Mouse (Mus musculus): ENCODE data around the gene Lpp.

Lpp gene

DNA sequence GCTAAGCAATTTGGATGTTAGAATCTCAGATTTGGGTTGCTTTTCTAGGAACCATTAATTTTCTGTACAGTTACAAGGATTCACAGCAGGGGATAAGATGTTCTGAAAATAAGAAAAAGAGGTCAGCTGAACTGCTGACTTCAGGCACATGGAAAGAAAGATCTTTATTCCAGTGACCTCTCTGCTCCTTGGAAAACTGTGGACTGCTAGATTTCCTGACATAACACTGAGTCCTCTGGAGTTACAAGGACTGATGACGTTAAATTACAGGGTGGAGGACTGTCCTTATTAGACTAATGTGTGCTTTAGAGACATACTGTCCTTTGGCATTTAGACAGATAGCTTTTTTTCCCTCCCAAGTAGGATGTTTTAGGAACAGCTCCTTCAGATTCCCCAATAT is 77.3 kb downstream of the Lpp start:
- DNase-seq (ENCODE audit: low spot score in 2 of 2): no peak

DNA sequence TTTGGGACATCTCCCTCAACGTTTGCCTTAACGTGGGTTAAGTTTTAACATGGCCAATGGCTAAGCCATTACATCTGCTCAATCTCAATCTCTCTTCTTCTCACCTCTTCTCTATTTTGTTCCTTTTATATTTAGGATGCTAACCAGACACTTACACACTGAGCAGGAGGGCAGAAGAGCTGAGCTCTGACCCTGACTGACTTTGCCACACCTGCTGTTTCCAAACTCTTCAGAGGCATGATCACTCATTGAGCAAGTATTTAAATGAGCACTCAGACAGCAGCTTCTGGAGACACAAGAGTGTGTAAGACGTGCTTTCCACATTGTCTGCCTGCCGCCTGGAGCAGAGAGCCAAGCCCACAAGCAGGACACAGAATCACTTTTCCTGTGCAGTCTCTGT is 77.7 kb downstream of the Lpp start:
- DNase-seq (ENCODE audit: low spot score in 2 of 2): no peak

DNA sequence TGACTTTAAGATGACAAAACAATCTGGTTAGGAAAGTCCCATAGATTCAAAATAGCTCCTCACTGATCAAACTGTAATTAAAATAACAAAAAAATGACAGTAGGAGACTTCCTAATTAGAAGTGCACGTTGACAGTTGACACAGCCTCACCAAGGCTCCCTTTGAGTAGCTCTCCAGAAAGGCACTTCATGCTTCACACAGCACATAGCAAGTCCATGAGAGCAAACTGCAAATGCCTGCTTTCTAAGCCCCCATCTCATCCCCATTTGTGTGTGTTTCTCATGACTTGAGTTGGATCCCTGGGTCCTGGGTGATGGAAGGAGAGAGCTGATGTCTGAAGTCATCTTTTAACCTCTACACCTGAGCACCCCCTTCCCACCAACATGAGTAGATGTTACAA is 78.5 kb downstream of the Lpp start:
- DNase-seq (ENCODE audit: low spot score in 2 of 2): no peak

GRCm38 (mm10) chr16:24473966-24474365 is 80.7 kb downstream of the Lpp start:
- DNase-seq (ENCODE audit: low spot score in 2 of 2): no peak

DNA sequence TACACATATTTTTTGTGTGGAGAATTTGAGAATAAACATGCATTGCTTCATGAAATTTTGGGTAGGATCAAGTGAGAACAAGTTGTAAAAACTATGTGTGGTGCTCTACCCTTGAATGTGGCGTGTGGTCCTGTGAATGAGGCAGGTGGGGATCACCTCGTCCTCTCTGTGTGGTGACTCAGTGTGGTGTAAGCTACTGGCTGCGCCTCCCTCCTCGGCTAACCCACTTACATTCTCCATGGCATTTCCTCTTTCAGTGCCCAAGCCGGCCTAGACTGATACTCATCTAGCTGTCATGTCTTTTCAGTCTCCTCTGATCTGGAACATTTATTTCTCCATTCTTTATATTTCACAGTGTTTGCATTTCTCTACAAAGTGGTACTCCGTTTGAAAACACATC is 81.5 kb downstream of the Lpp start:
- DNase-seq (ENCODE audit: low spot score in 2 of 2): no peak

DNA sequence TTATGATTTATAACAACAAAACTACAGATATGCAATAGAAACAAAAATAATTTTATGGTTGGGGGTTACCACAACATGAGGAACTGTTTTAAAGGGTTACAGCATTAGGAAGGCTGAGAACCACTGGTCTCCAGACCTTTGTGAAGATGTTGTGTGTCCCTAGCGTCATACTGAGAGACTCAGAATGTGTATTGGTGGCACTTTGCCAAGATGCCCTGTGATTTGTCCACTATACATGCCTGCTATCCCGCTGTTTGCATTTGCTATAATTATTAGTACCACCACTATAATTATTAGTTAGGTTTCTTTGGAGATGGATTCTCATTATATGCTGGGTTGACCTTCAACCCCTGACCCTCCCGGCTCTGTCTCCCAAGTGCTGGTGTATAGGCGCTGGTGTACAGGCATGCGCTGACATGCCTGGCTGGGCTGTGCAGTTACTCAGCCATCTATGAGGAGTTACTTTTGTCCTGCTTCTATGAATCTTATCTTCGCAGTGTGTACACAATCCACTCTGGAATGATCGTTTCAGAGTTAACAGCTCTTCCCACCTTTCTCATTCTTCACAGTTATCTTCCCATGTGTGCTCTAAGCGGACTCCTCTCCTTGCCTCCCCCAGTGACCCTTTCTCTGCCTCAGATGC is 82.1 kb downstream of the Lpp start:
- DNase-seq (ENCODE audit: low spot score in 2 of 2): no peak

DNA sequence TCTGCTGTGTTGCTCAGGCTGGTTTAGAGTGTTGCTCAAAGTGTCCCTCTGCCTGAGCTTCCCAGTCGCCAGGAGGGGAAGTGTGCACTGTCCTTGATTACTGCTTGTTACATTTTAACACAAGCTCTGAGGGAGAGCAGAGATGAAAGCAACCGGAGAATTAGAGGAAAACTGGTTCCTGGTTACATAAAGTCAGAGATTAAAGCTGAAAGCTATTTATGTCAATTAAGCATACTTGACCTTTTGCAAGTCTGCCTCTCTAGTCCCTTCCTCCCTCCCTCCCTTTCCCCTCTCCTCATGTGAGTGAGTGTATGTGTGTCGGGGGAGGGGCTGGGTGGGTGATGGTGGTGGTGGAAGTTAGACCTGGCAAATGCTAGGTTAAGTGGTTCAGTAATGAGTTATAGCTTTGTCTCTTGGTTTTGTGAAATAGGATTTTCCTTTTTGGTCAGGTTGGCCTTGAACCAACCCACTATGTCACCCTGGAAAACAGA is 83.6 kb downstream of the Lpp start:
- no peak for DNase-seq (ENCODE audit: low spot score in 2 of 2)

GRCm38 (mm10) chr16:24478006-24478405 is 84.7 kb downstream of the Lpp start:
- no peak for DNase-seq (ENCODE audit: low spot score in 2 of 2)

DNA sequence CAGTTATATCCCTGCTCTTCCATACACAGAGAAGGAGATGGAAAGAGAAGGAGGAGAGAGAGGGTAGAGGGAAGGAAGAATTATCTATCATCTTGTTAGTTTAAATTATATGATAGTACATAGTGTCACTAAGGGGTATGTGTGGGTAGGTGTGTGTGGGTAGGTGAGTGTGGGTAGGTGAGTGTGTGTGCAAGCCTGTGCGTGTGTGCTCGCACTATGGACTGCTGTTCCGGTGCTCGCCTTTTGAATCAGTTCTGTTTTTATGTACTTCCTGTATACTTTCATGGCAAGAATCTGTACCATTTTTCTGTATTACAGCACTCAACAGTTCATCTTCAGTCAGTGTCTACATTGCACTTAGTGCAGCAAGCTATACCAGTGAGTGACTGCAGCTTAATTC is 85.5 kb downstream of the Lpp start:
- DNase-seq (ENCODE audit: low spot score in 2 of 2): no peak

GRCm38 (mm10) chr16:24482648-24483047 is 89.3 kb downstream of the Lpp start:
- DNase-seq (ENCODE audit: low spot score in 2 of 2): no peak

DNA sequence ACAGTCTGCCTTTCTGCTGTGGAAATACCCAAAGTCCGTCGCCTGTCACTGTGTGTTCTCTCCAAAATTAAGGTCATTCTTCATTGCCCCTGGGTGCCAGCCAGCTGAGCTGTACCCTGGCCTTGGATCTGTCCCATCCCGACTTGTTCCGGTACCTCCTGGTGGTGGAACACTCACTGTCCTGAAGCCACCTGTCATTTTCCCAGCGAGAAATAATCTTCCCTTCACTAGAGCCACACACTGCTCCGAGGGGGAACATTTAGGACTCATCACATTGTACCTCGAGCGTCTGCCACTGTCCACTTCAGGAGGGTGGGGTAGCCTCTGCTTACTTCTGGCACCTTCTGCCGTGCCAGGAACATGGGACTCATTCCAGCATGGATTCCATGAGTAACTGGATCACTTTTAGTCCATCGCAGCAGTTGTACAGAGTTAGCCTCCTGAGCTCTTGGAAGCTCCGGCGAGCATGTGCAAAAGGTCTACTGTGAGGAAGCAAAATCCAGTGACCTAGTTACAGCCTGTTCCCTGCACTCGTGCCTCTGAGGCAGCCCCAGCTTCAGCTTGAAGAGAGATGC is 90.3 kb downstream of the Lpp start:
- peak; percentile 49 to 60 for DNase-seq (ENCODE audit: low spot score in 2 of 2)

DNA sequence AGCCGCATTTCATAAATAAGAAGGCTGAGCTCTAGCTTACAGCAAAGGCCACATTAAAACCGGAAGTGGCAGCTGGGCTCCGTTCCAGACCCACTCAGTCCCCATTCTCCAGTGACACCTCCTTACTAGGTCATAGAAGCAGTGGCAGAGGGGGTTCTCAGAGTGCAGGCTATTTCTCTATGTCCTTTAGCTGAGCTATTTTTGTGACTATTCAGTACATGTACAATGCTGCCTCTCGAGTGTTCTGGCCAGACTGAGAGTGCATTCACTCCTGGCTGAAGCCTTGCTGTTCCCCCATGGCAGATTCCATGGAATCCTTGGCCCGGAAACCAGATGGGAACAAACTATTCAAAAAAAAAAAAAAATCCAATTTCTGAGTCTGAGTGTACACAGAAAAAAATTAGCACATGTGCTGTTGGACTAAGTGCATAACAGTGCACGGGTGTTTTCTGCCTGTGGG is 94.5 kb downstream of the Lpp start:
- peak; percentile 80 to 81 for DNase-seq (ENCODE audit: low spot score in 2 of 2)

GRCm38 (mm10) chr16:24489516-24490285 is 96.4 kb downstream of the Lpp start:
- no peak for DNase-seq (ENCODE audit: low spot score in 2 of 2)

- DNase-seq (ENCODE audit: low spot score in 2 of 2): peak; percentile 45 to 47
These were observed 97.6 kb downstream of the Lpp start for GRCm38 (mm10) chr16:24490751-24491485.

- no peak for DNase-seq (ENCODE audit: low spot score in 2 of 2)
These were observed 98.1 kb downstream of the Lpp start for GRCm38 (mm10) chr16:24491486-24491758.

- peak; percentile 63 to 67 for DNase-seq (ENCODE audit: low spot score in 2 of 2)
These were observed 99.1 kb downstream of the Lpp start for GRCm38 (mm10) chr16:24492194-24492940.

GRCm38 (mm10) chr16:24494531-24494930 is 101.2 kb downstream of the Lpp start:
- peak; percentile 29 to 37 for DNase-seq (ENCODE audit: low spot score in 2 of 2)

DNA sequence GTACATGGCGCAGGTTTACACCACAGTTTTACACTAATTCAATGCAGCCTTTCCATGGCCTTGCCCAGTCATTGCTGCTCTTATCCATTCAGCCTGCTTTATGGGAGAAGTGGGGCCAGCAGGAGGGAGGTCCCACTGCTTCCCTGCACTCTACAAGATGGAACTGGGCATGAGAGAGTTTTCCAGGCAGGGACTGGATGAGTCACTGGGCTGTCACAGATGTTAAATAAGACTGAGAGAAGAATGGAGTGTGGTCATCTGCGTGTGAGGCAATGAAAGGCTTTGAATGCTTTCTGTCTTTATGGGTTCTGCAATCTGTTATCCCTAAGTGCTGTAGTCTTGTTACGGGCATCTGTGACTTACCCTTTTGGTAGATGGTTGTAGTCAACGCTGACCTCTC is 102.2 kb downstream of the Lpp start:
- DNase-seq (ENCODE audit: low spot score in 2 of 2): peak in 1 of 2 experiments; percentile 59

DNA sequence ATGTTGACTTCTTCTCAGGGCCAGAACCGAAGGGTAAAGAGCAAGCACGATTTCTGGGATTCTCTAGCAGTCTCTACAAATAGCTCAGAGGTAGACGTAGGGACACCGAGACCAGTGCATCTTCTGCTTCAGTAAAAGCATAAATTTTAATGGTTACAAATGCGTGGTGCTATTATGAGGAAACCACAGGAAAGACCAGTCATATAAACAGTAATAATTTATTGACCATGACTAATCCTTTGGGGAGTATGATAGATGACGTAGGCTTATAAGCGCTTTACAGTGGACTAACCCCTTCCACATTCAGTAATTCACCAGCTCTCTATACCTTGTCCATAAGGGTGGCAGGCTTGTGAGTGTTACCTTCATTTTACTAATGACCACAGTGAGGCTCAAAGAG is 103.3 kb downstream of the Lpp start:
- DNase-seq (ENCODE audit: low spot score in 2 of 2): no peak

DNA sequence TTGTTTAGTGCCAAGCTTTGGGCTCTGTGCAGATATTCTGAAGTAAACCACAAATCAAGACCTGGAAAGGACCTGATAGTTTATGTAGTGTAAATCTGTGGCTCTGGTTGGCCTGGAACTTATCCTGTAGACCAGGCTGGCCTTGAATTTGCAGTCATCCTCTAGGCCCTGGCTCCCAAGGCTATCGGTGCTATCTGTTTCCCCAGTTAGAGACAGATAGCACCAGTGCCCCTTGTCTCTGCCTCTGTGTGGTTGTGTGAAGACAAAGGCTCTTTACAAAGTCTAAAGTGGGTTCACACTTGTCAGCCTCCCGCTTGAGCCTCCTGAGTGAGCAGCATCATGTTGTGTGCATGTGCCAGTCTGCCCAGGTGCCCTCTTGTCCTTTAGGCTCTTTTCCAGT is 104.1 kb downstream of the Lpp start:
- DNase-seq (ENCODE audit: low spot score in 2 of 2): no peak

DNA sequence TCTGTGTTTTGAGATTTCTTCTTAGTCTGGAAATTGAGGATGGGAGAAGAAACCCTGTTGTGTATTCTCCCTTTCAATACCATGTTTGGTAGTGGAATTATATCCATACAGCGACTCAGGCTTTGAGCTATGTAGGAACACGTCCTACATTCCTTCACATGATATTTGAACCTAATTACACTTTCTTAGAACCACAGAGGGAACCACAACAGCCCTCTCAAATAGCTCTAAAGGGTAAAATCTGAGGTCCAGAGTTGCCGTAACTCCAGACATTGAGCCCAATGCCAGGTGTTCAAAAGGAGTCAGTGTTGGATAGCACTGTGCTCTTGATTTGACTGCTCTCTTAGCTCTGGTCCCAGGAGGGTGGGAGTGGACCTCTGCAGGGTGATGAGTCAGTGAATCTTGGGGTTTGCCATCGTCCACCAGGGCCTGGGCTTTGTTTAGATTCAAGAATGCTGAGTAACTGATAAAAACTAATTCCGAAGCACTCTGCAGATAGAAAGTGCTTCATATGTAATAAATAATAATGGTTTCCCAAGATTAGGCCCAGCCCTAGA is 104.9 kb downstream of the Lpp start:
- DNase-seq (ENCODE audit: low spot score in 2 of 2): peak in 1 of 2 experiments; percentile 27

Data from heart, adult 9 months (tissue).